Mouse (Mus musculus): ENCODE measurements around the gene Gemin5.

- no peak for TF ChIP-seq CTCF (IDR thresholded peaks at IDR 0.05; ENCODE audit: low read depth, low read length)
- TF ChIP-seq POLR2A (IDR thresholded peaks at IDR 0.05; ENCODE audit: borderline replicate concordance, low read depth, low read length) = no peak
Measured at GRCm38 (mm10) chr11:58179563-58179962, 11.2 kb upstream of the Gemin5 start.

Measured in bone marrow macrophage, adult 2 months (primary cell).